Mouse (Mus musculus): ENCODE data around the gene Asb2. TPM values are rescaled to one million over a fixed set of nuclear protein-coding genes. Genes with fewer than 3 reads are reported as not detected.

Asb2 gene
- polyA plus RNA-seq, 2 experiments, result 2.5 to 3.6 TPM

GRCm38 (mm10) chr12:103273051-103273450 is 82.8 kb downstream of the Asb2 start:
- Histone ChIP-seq H3K9me3 (ENCODE audit: control insufficient read depth, low read length) (no peaks in the 10 kb centered on the region), H3K4me3 (ENCODE audit: insufficient read depth in 1 of 2, low read depth in 2 of 2, low read length in 2 of 2) (no peak overlapping the region), H3K9ac (replicated peaks) (no peak overlapping the region), H3K4me1 (replicated peaks; ENCODE audit: control insufficient read depth in 2 of 2, insufficient read depth in 2 of 2, low read length in 1 of 2) (no peaks in the 10 kb centered on the region), H3K4me2 (ENCODE audit: low read depth) (no peak overlapping the region), H3K27ac (no peak overlapping the region), H3K27me3 (ENCODE audit: control insufficient read depth, insufficient read depth, low read length) (no peaks in the 10 kb centered on the region), H3K36me3 (replicated peaks; ENCODE audit: control insufficient read depth, insufficient read depth, low read depth) (no peaks in the 10 kb centered on the region)
- ATAC-seq (ENCODE audit: insufficient read depth), result no peak
- 44% methylated on average over 6 of the region's 6 CpGs for WGBS (ENCODE audit: insufficient replicate concordance)
- TF ChIP-seq EP300 (IDR thresholded peaks at IDR 0.05; ENCODE audit: low read depth), result no peak
- TF ChIP-seq CTCF (IDR thresholded peaks at IDR 0.05; ENCODE audit: low read depth), result no peak
- DNase-seq (ENCODE audit: low read depth in 3 of 3, low spot score in 3 of 3), result no peak

GRCm38 (mm10) chr12:103272176-103272575 is 83.6 kb downstream of the Asb2 start:
- TF ChIP-seq CTCF (IDR thresholded peaks at IDR 0.05; ENCODE audit: low read depth) (no peak), EP300 (IDR thresholded peaks at IDR 0.05; ENCODE audit: low read depth) (no peak)
- Histone ChIP-seq H3K9ac (replicated peaks) (no peak overlapping the region), H3K27ac (no peak overlapping the region), H3K4me1 (replicated peaks; ENCODE audit: control insufficient read depth in 2 of 2, insufficient read depth in 2 of 2, low read length in 1 of 2) (no peaks in the 10 kb centered on the region), H3K4me3 (ENCODE audit: insufficient read depth in 1 of 2, low read depth in 2 of 2, low read length in 2 of 2) (no peak overlapping the region), H3K9me3 (ENCODE audit: control insufficient read depth, low read length) (no peaks in the 10 kb centered on the region), H3K27me3 (ENCODE audit: control insufficient read depth, insufficient read depth, low read length) (no peaks in the 10 kb centered on the region), H3K36me3 (replicated peaks; ENCODE audit: control insufficient read depth, insufficient read depth, low read depth) (no peaks in the 10 kb centered on the region), H3K4me2 (ENCODE audit: low read depth) (no peak overlapping the region)
- WGBS (ENCODE audit: insufficient replicate concordance), result 53% methylated on average over 3 of the region's 3 CpGs
- ATAC-seq (ENCODE audit: insufficient read depth) (no peak), DNase-seq (ENCODE audit: low read depth in 3 of 3, low spot score in 3 of 3) (no peak)

Other genes with a start within 250 kb of the Asb2 start
- gene Prima1, start 113.9 kb downstream of the Asb2 start, polyA plus RNA-seq (2012; rRNA removed), result not detected in 2 replicates
- not detected in 2 replicates for gene Prima1, start 113.9 kb downstream of the Asb2 start, polyA plus RNA-seq (2014; fragmentation: Nextera tagmentation; extraction: Ambion mirVana)
- 0.09 TPM in 1 of 2 replicates, not detected in the other for gene Fam181a, start 45.0 kb downstream of the Asb2 start, polyA plus RNA-seq (2012; rRNA removed)
- gene Fam181a, start 45.0 kb downstream of the Asb2 start, polyA plus RNA-seq (2014; fragmentation: Nextera tagmentation; extraction: Ambion mirVana), result not detected in 2 replicates
- 12.0 and 13.3 TPM in 2 replicates for gene Otub2, start 32.7 kb upstream of the Asb2 start, polyA plus RNA-seq (2012; rRNA removed)
- gene Otub2, start 32.7 kb upstream of the Asb2 start, polyA plus RNA-seq (2014; fragmentation: Nextera tagmentation; extraction: Ambion mirVana), result 20.0 and 24.9 TPM in 2 replicates
- gene 9330161L09Rik, start 51.8 kb upstream of the Asb2 start, polyA plus RNA-seq (2012; rRNA removed), result 0.10 and 0.15 TPM in 2 replicates
- gene 9330161L09Rik, start 51.8 kb upstream of the Asb2 start, polyA plus RNA-seq (2014; fragmentation: Nextera tagmentation; extraction: Ambion mirVana), result 0.10 TPM in 1 of 2 replicates, not detected in the other
- 17.4 and 25.0 TPM in 2 replicates for gene Ddx24, start 69.8 kb upstream of the Asb2 start, polyA plus RNA-seq (2012; rRNA removed)
- gene Ddx24, start 69.8 kb upstream of the Asb2 start, polyA plus RNA-seq (2014; fragmentation: Nextera tagmentation; extraction: Ambion mirVana), result 38.3 and 44.1 TPM in 2 replicates
- 9.3 and 12.2 TPM in 2 replicates for gene Ifi27, start 78.2 kb upstream of the Asb2 start, polyA plus RNA-seq (2012; rRNA removed)
- gene Ifi27, start 78.2 kb upstream of the Asb2 start, polyA plus RNA-seq (2014; fragmentation: Nextera tagmentation; extraction: Ambion mirVana), result 12.8 and 18.6 TPM in 2 replicates
- gene Ifi27l2a, start 87.7 kb upstream of the Asb2 start, polyA plus RNA-seq (2012; rRNA removed), result 5.2 and 7.6 TPM in 2 replicates
- 8.3 and 10.8 TPM in 2 replicates for gene Ifi27l2a, start 87.7 kb upstream of the Asb2 start, polyA plus RNA-seq (2014; fragmentation: Nextera tagmentation; extraction: Ambion mirVana)
- gene Ifi27l2b, start 101.2 kb upstream of the Asb2 start, polyA plus RNA-seq (2012; rRNA removed), result not detected in 2 replicates
- gene Ifi27l2b, start 101.2 kb upstream of the Asb2 start, polyA plus RNA-seq (2014; fragmentation: Nextera tagmentation; extraction: Ambion mirVana), result not detected in 2 replicates
- 0.82 and 0.94 TPM in 2 replicates for gene Ppp4r4, start 176.3 kb upstream of the Asb2 start, polyA plus RNA-seq (2012; rRNA removed)
- 0.79 and 1.3 TPM in 2 replicates for gene Ppp4r4, start 176.3 kb upstream of the Asb2 start, polyA plus RNA-seq (2014; fragmentation: Nextera tagmentation; extraction: Ambion mirVana)